Mouse (Mus musculus) erythroblast, adult 5-6 weeks (primary cell): Measurements from ENCODE around the gene Fbxo11. TPM values are rescaled to one million over a fixed set of nuclear protein-coding genes. Genes with fewer than 3 reads are reported as not detected.

Experiments used
- ATAC-seq: replicated peaks from 2 replicates; pipeline ENCODE4 v1.8.0; 2016; ENCODE audit warnings: moderate number of reproducible peaks, mild to moderate bottlenecking, moderate TSS enrichment, inconsistent platforms; ENCODE audit not compliant: poor library complexity, low FRiP score, severe bottlenecking
- total RNA-seq, 2 experiments: library from RNA; stranded (forward) in 1 of 2; stranded (reverse) in 1 of 2; fragments of 150-400 nt in 1 of 2; fragments of 200-764, 138-1000 nt in 1 of 2; gene quantifications; 2 replicates each; pipeline versions ENCODE4 v1.2.3 to v1.2.4; 2015 to 2017; ENCODE audit warnings: low replicate concordance in 2 of 2

Fbxo11 gene
- total RNA-seq, 2 experiments from 2014 or later = 8.7 to 11.5 TPM

- no peak for ATAC-seq
These were observed 3.1 kb upstream of the Fbxo11 start for GRCm38 (mm10) chr17:88068024-88068719.

- no peak for ATAC-seq
These were observed 2.3 kb upstream of the Fbxo11 start for GRCm38 (mm10) chr17:88067202-88067901.

GRCm38 (mm10) chr17:88066799-88067198 is 1.7 kb upstream of the Fbxo11 start:
- no peak for ATAC-seq

- peak; percentile 92 for ATAC-seq
These were observed 933 bp upstream of the Fbxo11 start for GRCm38 (mm10) chr17:88065801-88066646.

GRCm38 (mm10) chr17:88064347-88065030 is 602 bp downstream of the Fbxo11 start:
- no peak for ATAC-seq

- peak; percentile 24 for ATAC-seq
These were observed 1.1 kb downstream of the Fbxo11 start for GRCm38 (mm10) chr17:88063980-88064346.

- no peak for ATAC-seq
These were observed 2.1 kb downstream of the Fbxo11 start for GRCm38 (mm10) chr17:88062860-88063580.

GRCm38 (mm10) chr17:88061942-88062341 is 3.1 kb downstream of the Fbxo11 start:
- ATAC-seq = no peak

GRCm38 (mm10) chr17:88058280-88058679 is 6.8 kb downstream of the Fbxo11 start:
- no peak for ATAC-seq

- no peak for ATAC-seq
These were observed 7.2 kb downstream of the Fbxo11 start for GRCm38 (mm10) chr17:88057846-88058245.

GRCm38 (mm10) chr17:88051679-88052078 is 13.4 kb downstream of the Fbxo11 start:
- ATAC-seq = no peak

- no peak for ATAC-seq
These were observed 14.2 kb downstream of the Fbxo11 start for GRCm38 (mm10) chr17:88050892-88051291.

- no peak for ATAC-seq
These were observed 14.8 kb downstream of the Fbxo11 start for GRCm38 (mm10) chr17:88050318-88050717.

- ATAC-seq = no peak
These were observed 22.7 kb downstream of the Fbxo11 start for GRCm38 (mm10) chr17:88042099-88043086.

GRCm38 (mm10) chr17:88040810-88041209 is 24.3 kb downstream of the Fbxo11 start:
- ATAC-seq = no peak

- ATAC-seq = peak; percentile 55; the same call in 1 of the 2 replicates
These were observed 30.7 kb downstream of the Fbxo11 start for GRCm38 (mm10) chr17:88034418-88034817.

- no peak for ATAC-seq
These were observed 33.3 kb downstream of the Fbxo11 start for GRCm38 (mm10) chr17:88031755-88032154.
